Mouse (Mus musculus): ENCODE measurements around the gene Defb48. TPM values are rescaled to one million over a fixed set of nuclear protein-coding genes. Genes with fewer than 3 reads are reported as not detected.

The Defb48 gene
- polyA plus RNA-seq (2017; shearing (Covaris generic)): not detected

DNA sequence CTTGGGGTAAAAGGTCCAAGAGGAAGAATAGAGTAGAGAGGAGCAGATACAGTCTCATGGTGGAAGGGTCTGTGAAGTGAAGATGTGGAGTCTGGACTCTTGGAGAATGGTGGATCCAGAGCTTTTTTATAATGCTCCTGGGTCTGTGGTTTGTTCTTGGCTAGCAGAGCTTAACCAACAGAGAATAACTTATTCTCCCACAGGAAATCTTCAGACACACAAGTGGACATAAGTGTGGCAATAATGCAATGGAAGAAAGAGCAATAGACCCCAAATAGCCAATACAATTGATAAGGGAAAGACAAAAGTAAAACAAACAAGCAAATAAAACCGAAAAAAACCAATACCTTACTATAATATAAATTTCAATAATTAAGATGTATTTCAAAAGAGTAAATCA is at the start of gene Defb48:
Defb48 (minus strand) TSS at position 101 of the 400 bp plus-strand sequence.

DNA sequence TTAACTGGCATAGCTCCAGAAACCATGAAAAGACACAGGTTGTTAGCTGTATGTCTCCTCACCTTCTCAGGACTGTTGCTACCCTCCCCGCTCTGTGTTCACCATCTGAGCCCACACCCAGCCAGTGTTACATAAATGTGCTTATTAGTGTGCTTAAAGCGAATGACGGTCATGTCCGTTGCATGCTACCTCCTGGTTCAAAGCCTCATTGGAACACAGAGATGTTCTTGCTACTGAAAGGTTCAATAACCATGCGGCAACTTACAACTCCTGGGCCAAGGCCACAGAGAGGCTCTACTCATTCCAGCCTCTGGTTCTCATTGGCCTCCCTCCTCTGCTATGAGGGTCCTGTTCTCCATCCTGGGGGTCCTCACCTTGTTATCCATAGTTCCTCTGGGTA is 27.2 kb upstream of the Defb48 start, which contains the start of gene Defb43:
Defb43 (plus strand) TSS at position 301 of the 400 bp plus-strand sequence.

DNA sequence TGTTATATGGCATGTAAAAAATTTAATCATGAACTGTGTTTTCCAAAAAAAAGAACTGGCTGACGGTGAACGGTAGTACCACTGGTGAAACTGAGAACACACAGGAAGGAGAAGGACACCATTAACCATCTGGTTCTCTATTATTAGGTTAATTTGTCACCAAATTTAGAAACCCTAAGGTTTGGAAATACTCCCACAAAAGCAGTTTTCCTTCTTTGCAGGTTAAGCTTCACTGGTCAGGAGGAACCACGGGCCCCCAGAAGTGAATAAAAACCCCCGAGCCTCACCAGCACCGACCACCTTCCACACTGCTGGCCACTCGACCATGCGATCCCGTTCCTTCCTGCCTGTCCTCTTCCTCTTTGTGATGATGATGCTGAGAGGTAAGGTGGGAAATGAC is 13.5 kb upstream of the Defb48 start, which contains the start of gene Defb47:
Defb47 (plus strand) TSS at position 301 of the 400 bp plus-strand sequence.

Other genes starting within 250 kb of the Defb48 start
- gene Ints6, start 223.3 kb downstream of the Defb48 start, polyA plus RNA-seq (2017; shearing (Covaris generic)): 81.1 TPM
- gene Wdfy2, start 146.8 kb downstream of the Defb48 start, polyA plus RNA-seq (2017; shearing (Covaris generic)): 11.7 TPM
- not detected for gene Defb47, start 13.6 kb upstream of the Defb48 start, polyA plus RNA-seq (2017; shearing (Covaris generic))
- not detected for gene Defb43, start 27.3 kb upstream of the Defb48 start, polyA plus RNA-seq (2017; shearing (Covaris generic))
- not detected for gene Defb42, start 62.5 kb upstream of the Defb48 start, polyA plus RNA-seq (2017; shearing (Covaris generic))
- gene Defb30, start 65.5 kb upstream of the Defb48 start, polyA plus RNA-seq (2017; shearing (Covaris generic)): not detected

All from activated CD4-positive, CD25-positive, alpha-beta regulatory T cell, adult 9 weeks (primary cell).